Mouse (Mus musculus) stomach, postnatal 0 days (tissue): ENCODE measurements around the gene Spg7.

Experiments used
- CTCF ChIP-seq: IDR thresholded peaks from 2 replicates; pipeline ENCODE4 v1.5.1; 2016; ENCODE audit warnings: antibody characterized with exemption, low read depth, mild to moderate bottlenecking, moderate library complexity
- EP300 ChIP-seq: optimal IDR thresholded peaks from 2 replicates; pipeline ENCODE3; 2016; ENCODE audit warnings: antibody characterized with exemption

DNA sequence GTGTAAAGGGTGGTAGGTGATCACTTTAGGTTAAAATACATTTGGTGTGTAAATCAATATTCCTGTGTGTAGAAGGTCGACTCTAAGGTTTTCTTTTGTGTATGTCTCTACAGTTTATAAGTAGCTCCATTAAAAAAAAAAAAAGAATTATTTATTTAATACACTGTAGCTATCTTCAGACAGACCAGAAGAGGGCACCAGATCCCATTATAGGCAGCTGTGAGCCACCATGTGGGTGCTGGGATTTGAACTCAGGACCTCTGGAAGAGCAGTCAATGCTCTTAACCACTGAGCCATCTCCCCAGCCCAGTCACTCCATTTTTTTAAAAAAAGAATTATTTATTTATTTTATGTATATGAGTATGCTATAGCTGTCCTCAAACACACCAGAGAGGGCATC lies 45.3 kb downstream of the Spg7 start:
- TF ChIP-seq CTCF (peak; percentile 59), EP300 (no peak)
